Mouse (Mus musculus) heart, postnatal 10 days (tissue): ENCODE measurements at regions not wholly inside any gene's neighbourhood (a gene's known extent, or its start where the extent isn't known, plus 50 kb on each side); places are given as distances from the start of the nearest gene placed in this dataset.
A peak's percentile ranks its signal among the peaks of the same experiment; 100 is the strongest.

Experiments
- DNase-seq, 2 experiments: peaks; one replicate each; pipeline ENCODE4 v3.0.0; 2021
- intact Hi-C: fragments of 180-260 bp; cut with DNase I; formaldehyde crosslinking; loops from one replicate; pipeline ENCODE4 v1.15.1; 2025

- DNase-seq, result no peak
- intact Hi-C loops, result no loop called here
Observed at GRCm38 (mm10) chr4:55475409-55475808, 56.9 kb downstream of the Klf4 start.

GRCm38 (mm10) chr4:55474044-55474788 is 58.0 kb downstream of the Klf4 start:
- no peak for DNase-seq
- intact Hi-C loops, result no loop called here

- DNase-seq, result no peak
Observed at GRCm38 (mm10) chr4:55472649-55473048, 59.6 kb downstream of the Klf4 start.

GRCm38 (mm10) chr4:55470779-55471663 is 61.2 kb downstream of the Klf4 start:
- peak; percentile 34 to 53 for DNase-seq
- intact Hi-C loops, result no loop called here

More at GRCm38 (mm10) chr4:55472649-55473048, 59.6 kb downstream of the Klf4 start:
- intact Hi-C loops, result no loop called here

- DNase-seq, result no peak
- intact Hi-C loops, result no loop called here
Observed at GRCm38 (mm10) chr4:55464192-55464591, 68.1 kb downstream of the Klf4 start.

GRCm38 (mm10) chr4:55461927-55462326 is 70.3 kb downstream of the Klf4 start:
- no peak for DNase-seq
- intact Hi-C loops, result no loop called here

- peak; percentile 40 to 57 for DNase-seq
- intact Hi-C loops, result no loop called here
Observed at GRCm38 (mm10) chr4:55453902-55454301, 78.4 kb downstream of the Klf4 start.

- intact Hi-C loops, result no loop called here
- no peak for DNase-seq
Observed at GRCm38 (mm10) chr4:55452546-55452945, 79.7 kb downstream of the Klf4 start.

GRCm38 (mm10) chr4:55451711-55452110 is 80.6 kb downstream of the Klf4 start:
- intact Hi-C loops, result no loop called here
- DNase-seq, result no peak

- DNase-seq, result no peak
- intact Hi-C loops, result no loop called here
Observed at GRCm38 (mm10) chr4:55451026-55451425, 81.2 kb downstream of the Klf4 start.

GRCm38 (mm10) chr4:55443489-55443888 is 88.8 kb downstream of the Klf4 start:
- intact Hi-C loops, result no loop called here
- DNase-seq, result no peak

GRCm38 (mm10) chr4:55442098-55442497 is 90.2 kb downstream of the Klf4 start:
- intact Hi-C loops, result no loop called here
- no peak for DNase-seq
